Mouse (Mus musculus): ENCODE data around the gene Cttnbp2.

Gene Cttnbp2

DNA sequence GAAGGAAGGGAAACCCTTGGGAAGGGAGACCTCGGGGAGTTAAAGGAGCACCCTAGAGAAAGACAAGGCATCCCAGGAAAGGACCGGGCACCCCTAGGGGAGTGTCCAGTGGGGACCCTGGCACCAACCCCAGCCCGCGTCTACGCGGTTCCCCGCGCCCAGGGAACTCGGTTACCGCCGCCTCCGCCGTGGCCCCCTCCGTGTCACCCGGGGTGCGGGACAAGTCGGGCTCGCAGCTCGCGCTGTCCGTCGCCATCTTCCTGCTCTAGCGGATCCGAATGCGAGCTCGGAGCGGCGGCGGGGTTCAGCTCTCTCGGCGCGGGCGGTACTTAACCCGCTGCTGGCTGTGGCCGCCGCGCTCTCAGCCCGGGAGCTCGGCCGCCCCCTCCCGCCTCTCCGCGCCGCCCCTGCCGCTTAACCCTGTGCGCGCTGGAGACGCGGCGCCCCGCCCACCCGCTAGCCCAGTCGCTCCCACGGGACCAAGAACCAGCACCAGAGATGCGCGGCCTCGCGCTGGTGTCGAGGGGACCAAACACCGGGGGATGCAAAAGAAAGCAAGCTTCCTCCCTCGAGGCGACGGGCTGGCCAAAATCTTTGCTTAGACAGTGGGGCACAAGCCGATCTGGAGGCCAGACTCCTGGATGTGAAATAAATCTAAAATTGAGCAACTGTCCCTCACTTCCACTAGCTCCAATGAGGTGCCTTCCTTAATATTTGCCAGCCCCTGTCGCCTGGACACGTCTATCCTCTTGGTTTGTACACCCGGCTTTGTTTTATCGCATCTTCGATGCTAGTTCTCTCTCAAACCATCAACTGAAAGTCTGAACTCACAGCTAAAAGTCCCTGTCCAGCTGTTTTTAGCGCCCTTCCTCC lies at the start of gene Cttnbp2:
Cttnbp2 (minus strand) TSS at position 364 of the 873 bp plus-strand sequence.
- DNase-seq (ENCODE audit: low spot score) = peak; percentile 76

DNA sequence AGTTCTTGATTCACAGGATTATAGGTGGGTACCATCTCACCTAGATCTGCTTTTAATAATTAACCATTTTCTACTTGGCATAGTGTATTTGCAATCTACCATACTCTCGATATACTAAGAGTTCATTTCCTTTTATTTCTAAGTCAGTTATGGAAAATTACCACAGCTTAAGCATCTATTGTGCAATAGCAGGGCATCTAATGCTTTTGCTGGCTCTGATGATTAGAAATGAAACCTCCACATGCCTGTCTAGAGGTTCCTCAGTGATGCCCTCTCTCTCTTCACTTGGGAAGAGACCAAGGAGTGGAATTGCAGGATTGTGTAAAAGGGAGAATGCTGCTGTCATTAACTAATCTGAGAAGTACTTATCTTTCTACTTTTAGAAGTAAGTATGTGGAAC lies 44.4 kb upstream of the Cttnbp2 start:
- no peak for DNase-seq (ENCODE audit: low spot score)

DNA sequence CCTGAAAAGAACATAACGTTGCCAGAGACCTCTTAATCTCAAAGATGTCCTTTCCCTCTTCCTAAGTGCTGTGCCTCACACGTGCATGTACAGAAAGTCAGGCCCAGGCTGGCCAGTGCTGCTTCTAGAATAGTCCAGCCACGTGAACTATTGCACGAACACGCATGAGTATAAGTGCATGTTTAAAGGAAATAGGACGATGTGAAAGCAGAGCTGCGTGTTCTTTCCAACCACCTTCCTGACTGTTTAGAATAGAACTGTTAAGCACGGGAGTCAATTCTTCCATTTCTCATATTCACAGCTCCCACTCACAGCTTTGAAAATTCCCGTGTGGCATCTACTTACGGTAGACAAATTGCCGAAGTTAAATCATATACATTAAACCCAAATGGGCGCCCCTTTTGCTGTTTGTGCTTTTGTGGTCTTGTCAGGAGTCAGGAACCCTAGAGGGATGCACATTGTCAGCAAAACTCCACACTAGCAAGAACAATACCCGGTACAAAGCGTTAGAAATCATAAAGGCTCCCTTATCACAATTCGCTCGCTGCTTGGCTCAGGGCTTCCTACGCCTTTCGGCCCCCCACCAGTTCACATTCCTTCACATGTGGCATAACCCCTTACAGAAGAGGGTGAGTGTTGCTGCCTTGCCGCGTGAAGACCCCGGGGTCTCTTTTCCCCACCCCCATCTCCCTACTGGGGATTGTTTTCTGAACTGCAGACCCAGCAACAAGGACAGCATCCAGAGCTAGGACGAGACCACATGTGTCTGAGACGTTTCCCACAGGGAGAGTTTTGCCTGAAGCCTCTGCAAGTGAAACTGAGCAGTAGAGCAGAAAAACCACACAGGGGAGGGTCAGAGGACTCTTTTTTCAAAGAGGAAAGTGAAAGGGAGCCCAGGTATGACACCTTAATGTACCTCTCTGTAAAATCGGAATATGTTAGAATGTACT lies 33.1 kb upstream of the Cttnbp2 start:
- no peak for DNase-seq (ENCODE audit: low spot score)

DNA sequence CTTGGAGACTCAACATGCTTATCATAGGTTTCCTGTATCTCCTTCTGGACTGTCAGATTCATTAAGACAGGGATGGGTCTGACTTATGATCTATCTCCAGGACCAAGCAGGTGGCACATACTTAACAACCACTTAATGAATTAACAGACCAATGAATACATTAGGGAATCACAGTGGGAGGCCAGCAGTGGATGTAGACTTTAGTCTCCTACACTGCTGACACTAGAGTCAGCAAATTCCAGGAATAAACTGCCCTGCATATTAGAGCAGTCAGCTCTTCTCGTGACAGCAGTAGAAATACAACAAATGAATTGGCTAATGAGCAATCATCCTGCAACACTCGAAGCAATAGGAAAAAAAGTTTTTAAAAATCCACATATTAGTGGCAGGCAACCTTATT lies 29.2 kb upstream of the Cttnbp2 start:
- DNase-seq (ENCODE audit: low spot score) = no peak

DNA sequence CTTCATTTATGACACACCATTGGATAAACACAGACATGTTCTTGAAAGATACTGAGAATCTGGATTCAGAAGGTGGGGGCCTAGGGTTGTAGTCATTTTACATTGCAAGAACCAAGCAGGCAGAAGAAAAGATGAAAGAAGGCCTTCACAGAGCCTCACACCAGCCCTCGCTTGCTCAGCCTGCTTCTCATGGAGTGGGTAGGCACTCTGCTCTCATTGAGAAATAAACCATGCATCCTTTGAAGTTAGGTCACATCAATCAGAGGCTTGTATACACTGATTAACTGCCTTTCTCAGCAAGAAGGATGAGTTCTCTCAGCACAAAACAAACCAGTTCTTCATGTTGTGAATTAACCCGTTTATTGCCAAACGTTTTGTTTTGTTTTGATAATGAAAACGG lies 25.8 kb upstream of the Cttnbp2 start:
- DNase-seq (ENCODE audit: low spot score) = no peak

DNA sequence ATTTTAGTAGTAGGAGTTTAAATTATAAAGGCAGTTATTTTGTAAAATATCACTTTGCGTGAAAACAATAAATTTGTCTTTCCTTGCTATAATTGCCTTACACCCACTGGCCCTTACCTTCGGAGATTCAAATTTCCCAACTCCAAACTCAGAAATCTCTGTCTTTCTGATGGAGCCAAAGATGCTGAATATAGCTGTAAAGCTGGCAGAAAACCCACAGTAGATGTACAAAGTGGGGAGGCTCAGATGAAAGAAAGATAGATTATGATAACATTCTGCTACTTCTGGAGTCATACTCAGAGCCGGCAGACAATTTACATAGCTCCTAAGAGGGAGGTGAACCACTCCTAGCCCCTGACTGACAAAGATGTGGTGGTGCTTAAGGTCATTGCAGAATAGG lies 15.8 kb upstream of the Cttnbp2 start:
- DNase-seq (ENCODE audit: low spot score) = no peak

DNA sequence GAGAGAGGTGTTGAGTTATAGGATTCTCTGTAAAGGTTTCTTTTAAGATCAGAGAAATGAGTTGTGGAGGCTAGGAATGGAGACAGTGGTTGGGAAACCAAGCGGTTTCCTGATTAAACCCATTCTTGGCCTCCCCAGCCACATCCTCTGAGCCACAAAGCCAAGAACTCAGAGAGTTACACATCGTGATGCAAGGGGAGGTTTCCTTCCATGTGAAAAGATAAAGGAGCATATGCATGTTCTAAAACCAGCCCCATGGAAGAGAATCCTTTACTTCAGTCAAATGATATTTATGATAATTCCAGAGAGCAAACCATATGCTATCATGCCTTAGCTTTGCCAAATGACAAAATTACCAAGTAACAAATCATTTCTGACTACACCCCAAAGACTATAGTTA lies 3.0 kb upstream of the Cttnbp2 start:
- DNase-seq (ENCODE audit: low spot score) = no peak

DNA sequence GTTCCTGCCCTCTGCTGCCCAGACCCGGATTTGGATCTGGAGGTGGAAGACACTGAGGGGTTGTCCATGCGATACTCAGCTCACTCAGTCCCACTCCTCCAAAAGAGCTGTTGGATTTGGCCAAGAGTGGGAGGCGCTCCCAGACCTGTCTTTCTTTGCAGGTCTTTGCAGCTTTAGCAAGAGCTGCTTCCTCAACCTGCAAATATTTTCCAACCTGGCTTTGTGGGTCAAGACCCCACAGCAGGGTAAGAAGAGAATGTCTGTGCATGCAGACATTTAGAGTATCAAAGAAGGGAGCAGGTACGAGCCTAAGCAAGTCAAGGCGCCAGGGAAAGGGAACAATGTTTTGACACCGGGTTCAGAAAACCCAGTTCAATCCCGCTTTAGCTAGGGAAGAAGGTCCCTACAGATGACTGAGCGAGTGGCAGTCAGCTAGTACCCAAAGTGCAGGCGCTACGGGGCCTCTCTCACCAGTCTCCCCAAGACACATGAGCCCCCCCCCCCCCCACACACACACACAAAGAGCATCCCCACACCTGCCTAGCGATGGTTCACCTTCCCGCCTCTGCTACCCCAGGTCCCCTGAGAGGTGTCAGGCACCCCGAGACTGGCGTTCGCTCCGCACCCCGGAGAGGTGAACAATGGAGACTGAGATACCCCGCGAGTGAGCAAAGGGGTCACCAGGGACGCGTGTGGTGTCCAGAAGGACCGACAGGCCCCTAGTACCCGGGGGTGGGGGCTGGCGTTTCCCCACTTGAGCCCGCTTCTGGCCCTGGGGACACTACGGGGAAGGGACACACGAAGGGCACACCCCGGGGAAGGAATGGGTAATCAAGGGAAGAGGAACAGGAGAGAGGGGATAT lies 801 bp downstream of the Cttnbp2 start:
- DNase-seq (ENCODE audit: low spot score) = peak; percentile 4

DNA sequence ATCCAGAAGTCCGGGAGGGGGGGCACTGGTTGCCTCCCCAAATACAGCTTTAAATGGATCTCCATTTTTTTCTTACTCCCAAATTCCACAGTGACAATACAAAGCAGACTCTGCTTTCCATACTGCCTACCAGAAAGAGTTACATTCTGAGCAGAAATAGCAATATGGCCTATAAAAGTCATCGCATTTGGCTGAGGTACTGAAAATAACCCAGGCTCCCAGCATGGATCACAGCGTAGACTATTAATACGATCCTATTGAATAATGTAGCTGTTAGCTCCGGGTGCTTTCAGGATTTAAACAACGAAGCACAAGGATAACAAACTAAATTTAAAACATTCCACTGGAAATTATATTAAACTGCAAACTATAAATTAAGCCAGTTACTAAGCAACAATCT lies 2.8 kb downstream of the Cttnbp2 start:
- DNase-seq (ENCODE audit: low spot score) = no peak

DNA sequence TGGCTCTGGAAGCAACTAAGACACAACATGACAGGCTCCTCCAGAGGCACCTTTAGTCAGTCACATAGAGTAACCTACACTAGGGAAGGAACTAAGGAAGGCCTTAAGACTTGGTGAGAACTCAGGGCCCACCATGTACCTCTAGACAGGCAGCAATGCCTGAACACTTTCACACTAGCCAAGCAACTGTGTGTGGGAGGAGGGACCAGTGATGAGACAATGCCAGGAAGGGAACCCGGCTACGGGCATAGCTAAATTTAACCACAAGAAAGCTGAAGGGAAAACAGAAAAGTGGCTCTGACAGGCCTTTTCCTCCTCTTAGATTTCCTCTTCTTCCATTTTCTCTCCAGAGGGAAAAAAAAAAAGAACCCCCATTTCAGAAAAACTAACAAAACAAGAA lies 6.6 kb downstream of the Cttnbp2 start:
- DNase-seq (ENCODE audit: low spot score) = no peak

DNA sequence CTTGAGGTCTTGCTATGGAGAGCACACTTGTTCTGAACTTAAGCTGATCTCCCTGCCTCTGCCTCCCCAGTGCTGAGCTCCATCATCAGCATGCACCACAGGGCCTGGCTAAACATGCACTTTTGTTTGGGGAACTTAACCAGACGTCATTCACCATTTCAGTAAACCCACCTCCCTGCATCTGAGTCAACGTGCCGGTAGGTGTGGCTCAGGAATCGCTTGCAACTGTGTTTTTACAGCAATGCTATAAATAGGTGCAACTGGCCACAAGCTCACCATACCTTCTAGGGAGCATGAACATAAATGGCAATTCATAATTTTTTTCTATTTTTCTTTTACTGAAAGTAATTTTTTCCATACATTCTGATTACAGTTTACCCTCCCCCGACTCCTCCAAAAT lies 14.8 kb downstream of the Cttnbp2 start:
- DNase-seq (ENCODE audit: low spot score) = no peak

DNA sequence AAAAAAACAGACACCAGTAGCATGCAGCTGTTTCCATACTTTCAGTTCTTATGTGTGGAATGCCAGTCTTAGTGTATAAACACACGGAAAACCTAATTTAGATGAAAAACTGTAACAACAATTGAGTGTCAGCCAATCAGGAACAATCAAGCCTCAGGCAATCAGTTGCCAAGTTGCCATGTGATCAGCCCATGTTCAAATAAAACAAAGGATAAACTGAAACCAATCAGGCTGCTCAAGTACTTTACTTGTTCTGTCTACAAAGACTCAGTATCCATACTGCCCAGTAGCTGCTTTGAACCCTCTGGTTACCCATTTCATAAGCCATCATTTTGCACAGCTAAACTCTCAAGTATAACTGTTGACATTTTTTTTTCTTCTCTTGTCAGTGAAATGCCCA lies 21.7 kb downstream of the Cttnbp2 start:
- DNase-seq (ENCODE audit: low spot score) = no peak

DNA sequence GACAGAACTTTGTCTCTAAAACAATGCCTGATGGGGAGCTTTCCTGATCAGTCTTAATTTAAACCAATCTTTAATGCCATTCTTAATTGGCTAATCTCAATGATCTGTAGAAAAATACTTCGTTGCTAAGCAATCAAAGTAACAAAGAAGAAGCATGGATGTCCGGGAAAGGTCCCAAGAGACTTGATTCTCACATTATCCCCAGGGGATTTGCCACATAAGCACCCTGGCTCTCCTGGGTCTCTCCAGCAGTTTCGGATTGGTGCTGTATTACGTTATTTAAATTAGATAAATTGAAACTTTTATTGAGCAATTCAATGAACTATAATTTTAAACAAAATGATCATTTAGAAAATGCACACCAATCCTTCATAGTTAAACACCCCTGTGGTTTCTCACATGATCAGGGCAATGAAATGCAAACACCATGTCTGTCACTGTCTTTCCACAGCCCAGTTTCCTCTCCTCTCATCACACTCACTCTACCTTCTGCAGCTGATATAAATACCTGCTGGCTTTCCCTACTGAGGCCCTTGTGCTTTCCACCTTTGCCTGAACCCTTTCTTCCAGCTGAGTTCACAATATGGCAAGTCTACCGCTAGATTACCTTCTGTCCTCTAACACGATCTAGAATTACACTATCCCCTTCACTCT lies 22.3 kb downstream of the Cttnbp2 start:
- no peak for DNase-seq (ENCODE audit: low spot score)

DNA sequence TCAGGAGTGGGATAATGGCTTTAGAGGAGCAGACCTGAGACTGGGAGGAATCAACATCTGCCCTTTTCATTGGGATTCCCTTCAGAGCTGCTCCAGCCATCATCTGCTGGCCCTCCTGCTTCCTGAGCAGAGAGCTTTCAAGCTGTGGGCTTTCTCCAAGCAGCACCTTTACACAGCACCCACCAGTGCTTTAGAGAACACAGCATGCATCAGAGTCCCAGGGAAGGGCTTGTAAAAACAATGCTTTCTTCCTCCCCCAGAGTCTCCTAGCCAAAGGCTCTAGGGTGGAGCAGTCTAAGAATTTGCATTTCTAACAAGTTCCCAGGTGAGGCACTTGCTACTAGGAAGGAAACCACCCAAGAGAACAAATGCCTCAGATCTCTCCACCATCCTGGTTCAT lies 29.6 kb downstream of the Cttnbp2 start:
- DNase-seq (ENCODE audit: low spot score) = no peak

DNA sequence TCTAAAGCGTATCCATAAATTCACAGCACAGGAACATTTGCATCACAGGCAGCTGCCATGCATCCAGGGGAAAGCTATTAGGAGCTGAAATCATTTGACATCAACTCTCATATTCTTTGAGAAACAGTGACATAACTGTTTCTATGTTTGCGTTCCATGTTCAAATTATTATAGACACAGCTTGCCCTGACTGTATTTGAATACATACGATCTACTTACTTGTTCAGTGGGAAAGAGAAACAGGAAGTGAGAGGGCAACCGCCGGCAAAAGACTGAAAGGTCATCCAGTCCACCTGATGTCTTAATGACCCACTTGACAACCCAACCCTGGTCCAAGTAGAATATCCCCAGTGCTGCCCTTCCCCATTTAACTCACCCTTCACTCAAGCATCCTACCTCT lies 30.6 kb downstream of the Cttnbp2 start:
- no peak for DNase-seq (ENCODE audit: low spot score)

DNA sequence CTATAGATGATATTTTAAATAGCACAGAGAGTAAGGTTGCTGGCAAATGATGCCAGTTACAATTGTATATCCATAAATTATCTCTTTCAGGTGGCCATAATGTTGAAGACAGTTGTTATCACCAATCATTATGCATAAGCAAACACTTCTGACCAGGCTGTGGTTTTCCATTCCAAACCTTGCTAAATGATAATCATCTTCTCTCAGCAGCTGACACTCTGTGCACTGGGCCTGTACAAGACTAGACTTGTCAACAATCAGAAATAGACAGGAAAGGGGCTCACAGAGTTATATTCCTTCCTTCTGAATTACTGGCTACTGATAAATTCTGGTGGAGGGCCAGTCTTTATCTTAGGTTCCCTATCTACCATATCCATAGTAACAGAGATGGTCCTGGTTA lies 32.1 kb downstream of the Cttnbp2 start:
- no peak for DNase-seq (ENCODE audit: low spot score)

DNA sequence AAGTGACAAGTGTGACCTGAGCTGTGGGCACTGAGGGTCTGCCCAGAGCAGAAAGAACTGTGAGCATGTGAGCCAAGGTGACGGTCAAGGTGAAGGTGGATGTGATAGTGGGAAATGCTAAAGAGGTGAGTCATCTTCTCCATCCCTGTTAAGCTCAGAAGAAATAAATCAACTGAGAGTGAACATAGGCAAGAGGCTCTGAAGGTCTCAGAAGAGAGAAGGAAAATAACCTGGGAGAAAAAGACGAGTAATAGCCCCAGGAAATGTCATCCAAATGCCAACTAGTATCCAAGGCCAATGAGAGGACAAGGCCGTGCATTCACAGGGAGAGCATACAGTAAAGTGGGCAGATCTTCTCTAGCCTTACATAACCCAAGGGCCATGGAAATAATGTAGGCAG lies 32.9 kb downstream of the Cttnbp2 start:
- DNase-seq (ENCODE audit: low spot score) = no peak

DNA sequence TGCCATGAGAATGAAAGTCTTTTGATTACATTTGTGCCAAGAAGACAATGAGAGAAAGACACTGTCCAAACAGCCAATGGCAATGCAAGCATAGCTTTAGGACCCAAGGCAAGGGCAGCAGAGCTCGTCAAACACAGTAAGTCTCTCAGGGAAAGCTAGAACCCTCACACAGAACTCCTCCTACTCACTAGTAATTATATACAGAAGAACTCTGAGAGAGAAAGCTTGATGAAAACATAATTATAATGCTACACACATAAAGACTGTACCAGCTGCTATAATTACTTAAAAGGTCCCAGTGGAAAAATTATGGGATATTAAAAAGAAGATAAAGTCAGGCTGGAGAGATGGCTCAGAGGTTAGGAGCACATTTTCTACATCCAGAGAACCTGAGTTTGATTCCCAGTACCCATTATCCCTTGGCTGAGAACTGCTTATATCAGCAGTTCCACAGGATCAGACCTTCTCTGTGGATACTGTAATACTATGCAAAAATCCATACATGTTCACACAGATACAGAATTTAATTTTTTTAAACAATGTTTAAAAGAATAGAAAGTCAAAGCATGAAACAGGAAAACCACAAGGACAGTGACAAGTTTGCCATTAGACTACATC lies 37.2 kb downstream of the Cttnbp2 start:
- DNase-seq (ENCODE audit: low spot score) = no peak

DNA sequence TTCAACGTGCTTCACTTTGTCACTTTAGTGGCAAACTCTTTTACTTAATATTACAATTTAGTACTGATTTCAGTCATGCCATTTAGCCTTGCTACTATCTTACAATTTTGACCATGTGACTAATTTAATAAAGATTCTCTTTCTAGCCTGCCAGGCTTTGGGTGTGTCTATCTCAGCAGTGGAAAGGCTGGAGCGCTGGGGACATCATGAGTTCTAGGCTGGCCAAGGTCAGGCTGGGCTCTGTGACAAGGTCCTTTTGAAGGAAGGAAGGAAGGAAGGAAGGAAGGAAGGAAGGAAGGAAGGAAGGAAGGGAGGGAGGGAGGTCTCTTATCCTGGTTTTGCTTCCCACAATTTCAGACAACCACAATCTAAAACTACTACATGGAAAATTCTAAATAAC lies 39.7 kb downstream of the Cttnbp2 start:
- DNase-seq (ENCODE audit: low spot score) = no peak

DNA sequence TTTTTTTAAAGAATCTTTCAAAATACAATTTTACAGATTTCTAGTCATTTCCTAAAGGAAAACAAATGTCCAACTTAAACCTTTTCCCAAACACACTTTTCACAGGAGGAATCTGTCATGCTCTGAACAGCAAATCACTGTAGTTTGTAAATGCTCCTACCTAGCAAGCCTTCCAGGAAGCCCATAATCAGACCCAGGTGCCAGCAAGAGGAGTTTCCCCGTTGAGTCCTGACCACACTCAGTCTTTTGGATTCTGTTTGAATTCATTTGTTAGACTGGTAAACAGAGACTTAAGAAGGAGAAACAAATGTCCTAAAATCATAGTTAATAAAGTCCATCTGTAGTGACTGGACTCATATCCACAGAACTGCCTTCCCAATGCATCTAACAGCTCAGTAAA lies 40.1 kb downstream of the Cttnbp2 start:
- DNase-seq (ENCODE audit: low spot score) = no peak

DNA sequence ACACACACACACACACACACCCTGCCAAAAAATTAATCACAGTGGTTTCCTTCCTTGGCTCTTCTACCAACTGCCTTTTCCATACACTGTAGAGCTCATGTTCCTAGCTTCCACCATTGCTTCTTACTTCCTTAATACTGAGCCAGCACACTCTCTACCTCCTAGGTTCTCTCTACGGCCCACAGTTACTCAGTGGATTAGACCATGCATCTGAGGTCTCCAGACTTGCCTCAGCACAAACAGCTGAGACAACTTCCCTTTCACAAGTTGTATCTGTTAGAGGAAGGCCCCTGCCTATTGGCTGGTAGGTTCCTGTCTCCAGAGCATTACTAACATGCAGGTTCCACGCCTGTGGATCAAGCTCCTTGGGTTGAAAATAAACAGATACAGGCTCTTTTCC lies 45.4 kb downstream of the Cttnbp2 start:
- no peak for DNase-seq (ENCODE audit: low spot score)
